Mouse (Mus musculus): ENCODE data around the gene Apbb1. TPM values are rescaled to one million over a fixed set of nuclear protein-coding genes. Genes with fewer than 3 reads are reported as not detected.

Gene Apbb1
- total RNA-seq (2014; rRNA removed) = 451 and 455 TPM in 2 replicates
- polyA plus RNA-seq (2015; fragmentation: Nextera tagmentation; extraction: Ambion mirVana) = 329 and 350 TPM in 2 replicates

GRCm38 (mm10) chr7:105581094-105581703 is at the start of gene Apbb1:
Apbb1 (minus strand) TSS chr7:105581653.
- H3K27me3 ChIP-seq (ENCODE audit: insufficient read depth, low read length) = no peaks in the 10 kb centered on the region
- ATAC-seq = peak; percentile 94
- WGBS = 4% methylated on average over 51 of the region's 54 CpGs
- H3K27ac ChIP-seq (ENCODE audit: low read depth, low read length) = peak within 1 kb of the TSS; percentile 97
- H3K9me3 ChIP-seq (ENCODE audit: low read length) = no peaks in the 10 kb centered on the region
- 0 out of 2 replicates have a peak, but pooled peaks have one; percentile 11 for TF ChIP-seq CTCF (IDR thresholded peaks at IDR 0.05; ENCODE audit: low read depth)
- peak within 1 kb of the TSS; percentile 95 for H3K9ac ChIP-seq
- H3K4me3 ChIP-seq (ENCODE audit: low read depth, low read length) = peak within 1 kb of the TSS; percentile 84
- DNase-seq = peak; percentile 90
- peaks cover 10% of the 10 kb centered on the region for H3K4me1 ChIP-seq (ENCODE audit: insufficient read depth)
- peak within 1 kb of the TSS; percentile 66 for H3K4me2 ChIP-seq (ENCODE audit: low read depth)
- no peaks in the 10 kb centered on the region for H3K36me3 ChIP-seq (ENCODE audit: insufficient read depth)

- Histone ChIP-seq H3K36me3 (ENCODE audit: insufficient read depth) (peaks cover 17% of the 10 kb centered on the region), H3K9me3 (ENCODE audit: low read length) (no peaks in the 10 kb centered on the region), H3K9ac (no peak overlapping the region), H3K4me2 (ENCODE audit: low read depth) (no peak overlapping the region), H3K4me3 (ENCODE audit: low read depth, low read length) (no peak overlapping the region), H3K4me1 (ENCODE audit: insufficient read depth) (peaks cover 14% of the 10 kb centered on the region), H3K27me3 (ENCODE audit: insufficient read depth, low read length) (no peaks in the 10 kb centered on the region), H3K27ac (ENCODE audit: low read depth, low read length) (no peak overlapping the region)
- no peak for TF ChIP-seq CTCF (IDR thresholded peaks at IDR 0.05; ENCODE audit: low read depth)
- DNase-seq (peak; percentile 44), ATAC-seq (peak; percentile 12; the same call in 1 of the 2 replicates)
- 12% methylated on average over 3 of the region's 3 CpGs for WGBS
Observed at GRCm38 (mm10) chr7:105628633-105629032, 47.2 kb upstream of the Apbb1 start.

- DNase-seq (no peak), ATAC-seq (no peak)
- 79% methylated on average over 6 of the region's 6 CpGs for WGBS
- Histone ChIP-seq H3K36me3 (ENCODE audit: insufficient read depth) (peaks cover 48% of the 10 kb centered on the region), H3K4me1 (ENCODE audit: insufficient read depth) (no peaks in the 10 kb centered on the region; the same call in 1 of the 2 replicates), H3K4me3 (ENCODE audit: low read depth, low read length) (no peak overlapping the region), H3K27me3 (ENCODE audit: insufficient read depth, low read length) (no peaks in the 10 kb centered on the region), H3K9ac (no peak overlapping the region), H3K9me3 (ENCODE audit: low read length) (no peaks in the 10 kb centered on the region), H3K4me2 (ENCODE audit: low read depth) (no peak overlapping the region), H3K27ac (ENCODE audit: low read depth, low read length) (no peak overlapping the region)
- TF ChIP-seq CTCF (IDR thresholded peaks at IDR 0.05; ENCODE audit: low read depth) = no peak
Observed at GRCm38 (mm10) chr7:105625397-105625796, 43.9 kb upstream of the Apbb1 start.

- no peak overlapping the region for H3K4me2 ChIP-seq (ENCODE audit: low read depth)
- H3K36me3 ChIP-seq (ENCODE audit: insufficient read depth) = peaks cover 84% of the 10 kb centered on the region
- H3K9ac ChIP-seq = no peak overlapping the region
- no peaks in the 10 kb centered on the region for H3K4me1 ChIP-seq (ENCODE audit: insufficient read depth)
- H3K27me3 ChIP-seq (ENCODE audit: insufficient read depth, low read length) = no peaks in the 10 kb centered on the region
- H3K4me3 ChIP-seq (ENCODE audit: low read depth, low read length) = no peak overlapping the region
- ATAC-seq (no peak), DNase-seq (no peak)
- 84% methylated on average over 8 of the region's 8 CpGs for WGBS
- H3K9me3 ChIP-seq (ENCODE audit: low read length) = no peaks in the 10 kb centered on the region
- no peak for TF ChIP-seq CTCF (IDR thresholded peaks at IDR 0.05; ENCODE audit: low read depth)
- no peak overlapping the region for H3K27ac ChIP-seq (ENCODE audit: low read depth, low read length)
Observed at GRCm38 (mm10) chr7:105621646-105622292, 40.3 kb upstream of the Apbb1 start.

- H3K9ac ChIP-seq = no peak overlapping the region
- DNase-seq (no peak), ATAC-seq (no peak)
- H3K27me3 ChIP-seq (ENCODE audit: insufficient read depth, low read length) = no peaks in the 10 kb centered on the region
- H3K4me2 ChIP-seq (ENCODE audit: low read depth) = no peak overlapping the region
- no peak for TF ChIP-seq CTCF (IDR thresholded peaks at IDR 0.05; ENCODE audit: low read depth)
- H3K4me3 ChIP-seq (ENCODE audit: low read depth, low read length) = no peak overlapping the region
- 90% methylated on average over 4 of the region's 4 CpGs for WGBS
- no peaks in the 10 kb centered on the region for H3K9me3 ChIP-seq (ENCODE audit: low read length)
- peaks cover 91% of the 10 kb centered on the region for H3K36me3 ChIP-seq (ENCODE audit: insufficient read depth)
- no peaks in the 10 kb centered on the region for H3K4me1 ChIP-seq (ENCODE audit: insufficient read depth)
- H3K27ac ChIP-seq (ENCODE audit: low read depth, low read length) = no peak overlapping the region
Observed at GRCm38 (mm10) chr7:105621053-105621452, 39.6 kb upstream of the Apbb1 start.

GRCm38 (mm10) chr7:105619701-105620100 is 38.2 kb upstream of the Apbb1 start:
- peaks cover 97% of the 10 kb centered on the region for H3K36me3 ChIP-seq (ENCODE audit: insufficient read depth)
- H3K4me3 ChIP-seq (ENCODE audit: low read depth, low read length) = no peak overlapping the region
- no peak overlapping the region for H3K4me2 ChIP-seq (ENCODE audit: low read depth)
- no peak for TF ChIP-seq CTCF (IDR thresholded peaks at IDR 0.05; ENCODE audit: low read depth)
- no peaks in the 10 kb centered on the region for H3K9me3 ChIP-seq (ENCODE audit: low read length)
- no peak overlapping the region for H3K27ac ChIP-seq (ENCODE audit: low read depth, low read length)
- H3K27me3 ChIP-seq (ENCODE audit: insufficient read depth, low read length) = no peaks in the 10 kb centered on the region
- 70% methylated on average over 3 of the region's 3 CpGs for WGBS
- no peak overlapping the region for H3K9ac ChIP-seq
- H3K4me1 ChIP-seq (ENCODE audit: insufficient read depth) = no peaks in the 10 kb centered on the region
- ATAC-seq = no peak
- DNase-seq = no peak

- H3K27me3 ChIP-seq (ENCODE audit: insufficient read depth, low read length) = no peaks in the 10 kb centered on the region
- peaks cover 96% of the 10 kb centered on the region for H3K36me3 ChIP-seq (ENCODE audit: insufficient read depth)
- H3K4me1 ChIP-seq (ENCODE audit: insufficient read depth) = no peaks in the 10 kb centered on the region
- no peak overlapping the region for H3K27ac ChIP-seq (ENCODE audit: low read depth, low read length)
- ATAC-seq (no peak), DNase-seq (no peak)
- no peak overlapping the region for H3K4me2 ChIP-seq (ENCODE audit: low read depth)
- no peak overlapping the region for H3K4me3 ChIP-seq (ENCODE audit: low read depth, low read length)
- 96% methylated on average over 22 of the region's 22 CpGs for WGBS
- no peak overlapping the region for H3K9ac ChIP-seq
- no peak for TF ChIP-seq CTCF (IDR thresholded peaks at IDR 0.05; ENCODE audit: low read depth)
- no peaks in the 10 kb centered on the region for H3K9me3 ChIP-seq (ENCODE audit: low read length)
Observed at GRCm38 (mm10) chr7:105617810-105618209, 36.4 kb upstream of the Apbb1 start.

Data from forebrain, postnatal 0 days (tissue).